Mouse (Mus musculus) c-Kit-negative CD71-positive TER-119-positive erythroid progenitor cells, embryonic 14.5 days (primary cell): ENCODE results near the gene H2-DMb2.

Source experiments
- DNase-seq: peaks from one replicate; pipeline ENCODE4 v3.0.0-alpha.2; 2013; ENCODE audit warnings: low read depth, low spot score

Gene H2-DMb2

GRCm38 (mm10) chr17:34118113-34118872, 24.8 kb upstream of the H2-DMb2 start:
- DNase-seq = peak; percentile 29

- DNase-seq = no peak
These were observed 24.2 kb upstream of the H2-DMb2 start for GRCm38 (mm10) chr17:34118873-34119248.

GRCm38 (mm10) chr17:34119249-34120179, 23.6 kb upstream of the H2-DMb2 start, which contains the start of gene H2-DMa:
Gene H2-DMa (plus strand): TSS chr17:34119541.
- peak; percentile 98 for DNase-seq

- peak; percentile 44 for DNase-seq
These were observed 22.9 kb upstream of the H2-DMb2 start for GRCm38 (mm10) chr17:34120180-34120723.

GRCm38 (mm10) chr17:34120814-34121171, 22.3 kb upstream of the H2-DMb2 start:
- DNase-seq = peak; percentile 73

- peak; percentile 42 for DNase-seq
These were observed 21.8 kb upstream of the H2-DMb2 start for GRCm38 (mm10) chr17:34121172-34121878.

GRCm38 (mm10) chr17:34121879-34122187, 21.3 kb upstream of the H2-DMb2 start:
- DNase-seq = peak; percentile 29

- peak; percentile 79 for DNase-seq
These were observed 20.7 kb upstream of the H2-DMb2 start, which contains the start of gene Brd2 for GRCm38 (mm10) chr17:34122188-34122984. Gene Brd2 (minus strand): TSS chr17:34122634.

GRCm38 (mm10) chr17:34123111-34123510, 20.0 kb upstream of the H2-DMb2 start:
- DNase-seq = no peak

- no peak for DNase-seq
These were observed 19.6 kb upstream of the H2-DMb2 start for GRCm38 (mm10) chr17:34123518-34123917.

- no peak for DNase-seq
These were observed 18.5 kb upstream of the H2-DMb2 start for GRCm38 (mm10) chr17:34124649-34125048.

- no peak for DNase-seq
These were observed 16.2 kb upstream of the H2-DMb2 start for GRCm38 (mm10) chr17:34126826-34127420.

GRCm38 (mm10) chr17:34127475-34127874, 15.6 kb upstream of the H2-DMb2 start:
- no peak for DNase-seq

GRCm38 (mm10) chr17:34128264-34128937, 14.7 kb upstream of the H2-DMb2 start:
- DNase-seq = no peak

GRCm38 (mm10) chr17:34128944-34129791, 13.9 kb upstream of the H2-DMb2 start:
- no peak for DNase-seq

- no peak for DNase-seq
These were observed 12.8 kb upstream of the H2-DMb2 start for GRCm38 (mm10) chr17:34130073-34130947.

GRCm38 (mm10) chr17:34131911-34132310, 11.2 kb upstream of the H2-DMb2 start:
- DNase-seq = no peak

- DNase-seq = no peak
These were observed 9.8 kb upstream of the H2-DMb2 start for GRCm38 (mm10) chr17:34133289-34133688.
